Mouse (Mus musculus) spleen, postnatal 4 days (tissue): Measurements from ENCODE around the gene Shisa5.

Source experiments
- DNase-seq, 2 experiments: peaks; one replicate each; pipeline ENCODE4 v3.0.0; 2022; ENCODE audit warnings: low spot score in 2 of 2

Shisa5 gene

GRCm38 (mm10) chr9:109022866-109023685 is 15.3 kb upstream of the Shisa5 start:
- peak in 1 of 2 experiments; percentile 62 for DNase-seq

- peak in 1 of 2 experiments; percentile 52 for DNase-seq
Observed at GRCm38 (mm10) chr9:109027521-109027920, 10.8 kb upstream of the Shisa5 start.

GRCm38 (mm10) chr9:109028421-109028820 is 9.9 kb upstream of the Shisa5 start:
- peak in 1 of 2 experiments; percentile 49 for DNase-seq

GRCm38 (mm10) chr9:109028919-109029318 is 9.4 kb upstream of the Shisa5 start:
- peak in 1 of 2 experiments; percentile 57 for DNase-seq

- peak in 1 of 2 experiments; percentile 51 for DNase-seq
Observed at GRCm38 (mm10) chr9:109030312-109030711, 8.1 kb upstream of the Shisa5 start.

- DNase-seq = peak in 1 of 2 experiments; percentile 49
Observed at GRCm38 (mm10) chr9:109031001-109031400, 7.4 kb upstream of the Shisa5 start.

GRCm38 (mm10) chr9:109031686-109032085 is 6.7 kb upstream of the Shisa5 start:
- DNase-seq = peak in 1 of 2 experiments; percentile 55

GRCm38 (mm10) chr9:109032435-109032834 is 5.9 kb upstream of the Shisa5 start:
- peak in 1 of 2 experiments; percentile 35 for DNase-seq

- DNase-seq = peak in 1 of 2 experiments; percentile 65
Observed at GRCm38 (mm10) chr9:109038901-109039364, 568 bp downstream of the Shisa5 start.

- DNase-seq = no peak
Observed at GRCm38 (mm10) chr9:109039681-109040080, 1.3 kb downstream of the Shisa5 start.

- DNase-seq = peak in 1 of 2 experiments; percentile 47
Observed at GRCm38 (mm10) chr9:109040216-109040615, 1.9 kb downstream of the Shisa5 start.

GRCm38 (mm10) chr9:109040906-109041305 is 2.5 kb downstream of the Shisa5 start:
- DNase-seq = peak in 1 of 2 experiments; percentile 55

- DNase-seq = peak in 1 of 2 experiments; percentile 52
Observed at GRCm38 (mm10) chr9:109041351-109041750, 3.0 kb downstream of the Shisa5 start.

GRCm38 (mm10) chr9:109046306-109046705 is 7.9 kb downstream of the Shisa5 start:
- peak; percentile 72 to 87 for DNase-seq

- peak in 1 of 2 experiments; percentile 48 for DNase-seq
Observed at GRCm38 (mm10) chr9:109049316-109049715, 11.0 kb downstream of the Shisa5 start.

GRCm38 (mm10) chr9:109049996-109050673 is 11.8 kb downstream of the Shisa5 start:
- DNase-seq = peak in 1 of 2 experiments; percentile 57

- DNase-seq = no peak
Observed at GRCm38 (mm10) chr9:109050674-109050997, 12.3 kb downstream of the Shisa5 start.

GRCm38 (mm10) chr9:109051011-109051501 is 12.7 kb downstream of the Shisa5 start:
- DNase-seq = no peak

GRCm38 (mm10) chr9:109051651-109052489 is 13.5 kb downstream of the Shisa5 start:
- peak in 1 of 2 experiments; percentile 65 for DNase-seq

GRCm38 (mm10) chr9:109052490-109053260 is 14.3 kb downstream of the Shisa5 start:
- peak in 1 of 2 experiments; percentile 61 for DNase-seq

- peak in 1 of 2 experiments; percentile 58 for DNase-seq
Observed at GRCm38 (mm10) chr9:109053366-109053765, 15.0 kb downstream of the Shisa5 start.
